Mouse (Mus musculus) spleen, postnatal 14 days (tissue): ENCODE results near the gene Stk25.
A peak's percentile ranks its signal among the peaks of the same experiment; 100 is the strongest.

Source experiments
- DNase-seq, 2 experiments: peaks; one replicate each; pipeline ENCODE4 v3.0.0; 2021 to 2022; ENCODE audit warnings: low spot score in 2 of 2

The Stk25 gene

DNA sequence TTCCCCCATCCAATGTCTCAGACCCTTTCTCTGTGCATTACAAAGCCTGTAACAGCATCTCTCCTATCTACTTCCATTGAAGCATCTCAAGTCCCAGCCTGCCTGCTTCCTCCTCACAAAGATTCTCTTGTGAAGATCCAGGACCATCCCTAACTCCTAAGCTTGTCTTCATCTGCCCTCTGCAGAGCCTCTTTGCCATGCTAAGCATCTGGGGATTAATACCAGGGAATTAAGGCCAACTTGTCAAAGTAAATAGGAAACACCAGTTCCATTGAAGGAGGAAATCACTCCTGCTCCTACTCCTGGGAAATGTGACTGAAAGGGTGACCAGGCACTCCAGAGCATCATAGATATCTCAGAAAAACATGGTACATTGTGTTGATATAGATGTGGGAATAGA is 11.5 kb upstream of the Stk25 start:
- DNase-seq: no peak

DNA sequence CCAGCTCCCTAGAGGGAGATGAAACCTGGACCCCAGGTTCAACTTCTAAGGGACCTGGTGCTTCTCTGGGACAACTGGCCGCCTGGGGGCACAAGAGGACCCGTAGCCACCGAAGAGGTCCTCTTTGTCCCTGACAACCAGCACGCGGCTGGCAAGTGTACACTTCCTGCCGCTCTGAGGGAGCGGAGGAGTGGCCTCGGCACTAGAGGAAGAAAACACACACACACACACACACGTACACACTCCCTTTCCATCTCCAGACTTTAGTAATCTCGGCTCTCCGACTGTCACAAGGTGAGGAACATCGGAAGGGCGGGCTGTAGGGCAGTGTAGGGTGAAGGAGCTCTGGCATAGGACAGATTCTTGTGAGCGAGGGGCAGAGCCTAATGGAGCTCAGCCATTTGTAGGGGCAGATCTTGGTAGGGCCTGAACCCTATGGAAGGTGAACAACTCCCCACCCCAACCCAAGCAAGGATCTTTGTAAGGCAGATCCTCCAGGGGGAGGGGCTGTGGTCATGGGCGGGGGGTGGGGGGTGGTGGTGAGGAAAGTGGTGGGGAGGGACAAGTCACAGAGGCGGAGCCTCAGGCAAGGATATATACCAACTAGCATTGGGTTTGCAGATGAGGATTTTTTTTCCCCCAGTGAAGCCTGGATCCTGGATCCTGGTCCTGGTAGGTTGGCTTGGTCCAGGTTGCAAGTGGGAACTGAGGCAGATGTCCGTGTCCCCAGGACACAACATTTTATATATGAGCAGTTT is 10.5 kb upstream of the Stk25 start:
- peak; percentile 34 to 49 for DNase-seq

DNA sequence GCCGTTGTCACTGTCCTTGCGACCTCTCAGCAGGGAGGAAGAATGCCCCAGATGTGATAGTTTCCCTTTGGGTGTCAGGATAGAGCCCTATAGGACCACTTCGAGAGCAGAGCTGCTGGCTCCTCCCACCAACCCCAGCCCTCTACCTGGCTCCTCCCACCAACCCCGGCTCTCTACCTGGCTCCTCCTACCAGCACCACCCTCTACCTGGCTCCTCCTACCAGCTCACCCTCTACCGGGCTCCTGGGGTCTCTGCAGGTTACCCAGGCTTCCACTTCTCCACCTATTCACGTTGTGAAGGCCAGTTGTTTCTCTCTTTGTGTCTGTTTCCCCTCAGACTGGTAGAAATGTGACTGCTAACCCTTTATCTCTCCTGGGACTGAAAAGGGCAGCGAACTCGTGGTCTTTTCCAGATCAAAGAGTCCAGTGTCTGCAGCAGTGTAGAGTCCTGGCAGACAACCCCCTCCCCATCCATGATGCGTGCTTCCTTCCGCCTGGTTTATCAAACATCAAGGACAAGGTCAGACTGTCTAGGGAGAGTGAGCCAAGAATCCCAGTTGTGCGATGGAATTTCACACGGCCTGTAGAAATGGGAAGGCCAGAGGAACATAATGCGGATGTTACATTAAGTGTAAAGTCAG is 9.4 kb upstream of the Stk25 start:
- DNase-seq: peak in 1 of 2 experiments; percentile 31

DNA sequence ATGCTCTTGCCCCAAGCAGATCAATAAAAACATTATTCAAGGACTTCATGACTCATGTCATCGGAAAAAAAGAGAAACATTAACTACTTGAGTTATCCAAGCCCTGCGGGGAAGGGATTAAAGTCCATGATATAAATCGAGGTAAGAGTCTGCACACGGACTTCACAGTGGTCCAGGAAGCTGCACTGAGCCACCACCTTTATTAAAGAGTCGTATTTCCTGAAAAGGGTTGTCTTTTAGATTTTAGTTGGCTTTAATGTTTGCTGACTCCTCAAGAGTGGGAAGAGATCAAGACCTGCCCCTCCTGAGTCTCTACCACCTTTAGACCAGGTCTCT is 1.5 kb downstream of the Stk25 start:
- DNase-seq: no peak

GRCm38 (mm10) chr1:93656325-93657024 is 2.0 kb downstream of the Stk25 start:
- DNase-seq: no peak

DNA sequence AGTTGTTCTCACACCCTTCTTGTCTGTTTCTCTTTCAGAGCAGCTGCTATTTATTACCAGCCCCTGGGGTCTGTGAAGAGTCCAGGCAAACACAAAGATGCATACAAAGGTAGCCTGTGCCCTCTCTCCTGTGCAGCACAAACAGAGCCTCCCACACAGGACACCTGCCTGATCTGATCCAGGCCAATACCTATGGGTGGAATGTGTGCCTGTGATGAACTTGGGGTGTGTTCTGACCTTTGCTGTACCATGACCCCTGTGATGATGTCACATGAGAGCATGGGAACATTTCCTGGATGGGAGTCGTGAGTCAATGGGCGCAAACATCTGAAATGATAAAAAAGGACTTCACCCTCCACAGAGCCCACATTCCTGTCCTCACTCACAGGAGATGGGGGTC is 3.7 kb downstream of the Stk25 start:
- DNase-seq: no peak

DNA sequence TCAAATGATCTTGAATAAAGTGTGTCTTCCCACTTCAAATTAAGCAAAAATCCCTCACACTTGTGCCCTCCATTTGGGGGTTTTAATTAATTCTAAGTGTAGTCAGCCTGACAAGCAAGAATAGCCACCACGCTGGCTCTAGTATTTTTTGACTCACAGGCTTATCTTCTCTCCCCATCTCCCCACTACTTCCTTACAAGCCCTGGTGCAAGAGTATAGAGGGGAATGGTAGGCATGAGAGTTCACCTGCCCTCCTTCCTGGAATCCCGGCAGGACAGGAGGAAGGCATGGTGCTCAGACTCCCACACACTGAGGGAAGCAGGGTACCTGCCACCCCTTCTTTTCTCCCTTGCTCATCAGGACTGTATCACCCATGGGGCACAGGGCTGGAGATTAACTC is 4.2 kb downstream of the Stk25 start:
- DNase-seq: no peak

GRCm38 (mm10) chr1:93649604-93650172 is 8.8 kb downstream of the Stk25 start:
- DNase-seq: no peak

DNA sequence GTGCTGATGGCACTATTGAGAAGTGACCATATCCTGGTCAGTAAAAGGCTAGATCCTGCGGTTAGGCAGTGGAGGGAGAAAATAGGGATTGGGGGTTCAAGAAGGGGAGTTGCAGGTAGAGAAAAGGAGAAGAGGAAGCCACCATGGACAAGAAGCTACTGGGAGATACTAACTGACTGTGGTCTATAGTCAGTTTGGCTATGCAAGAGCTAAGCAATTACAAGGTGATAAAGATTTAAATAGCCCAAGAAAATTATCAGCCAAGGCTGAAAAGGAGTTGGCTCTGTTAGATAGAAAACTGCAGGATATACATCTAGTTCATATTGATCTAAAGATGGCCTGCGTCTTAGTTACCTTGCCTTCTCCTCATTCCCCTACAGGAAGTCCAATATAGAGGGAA is 15.8 kb downstream of the Stk25 start:
- no peak for DNase-seq

DNA sequence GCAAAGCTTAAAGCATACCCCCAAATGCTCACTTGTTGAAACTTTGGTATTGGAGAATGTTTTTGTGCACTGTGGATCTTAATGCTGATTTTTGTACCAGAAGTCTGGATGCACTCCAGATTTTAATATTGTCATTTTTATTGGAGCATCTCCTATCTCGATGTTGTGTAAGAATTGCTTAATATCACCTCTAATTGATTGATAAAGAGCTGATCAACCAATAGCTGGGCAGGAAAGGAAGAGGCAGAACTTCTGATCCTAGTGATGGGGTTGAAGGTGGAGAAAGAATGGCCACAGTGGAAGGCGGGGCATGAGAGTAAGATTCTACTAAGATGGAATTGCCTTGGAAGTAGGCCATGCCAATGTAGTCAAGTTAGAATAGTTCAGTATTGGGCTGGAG is 16.5 kb downstream of the Stk25 start:
- no peak for DNase-seq

GRCm38 (mm10) chr1:93636211-93636897 is 22.1 kb downstream of the Stk25 start:
- no peak for DNase-seq

DNA sequence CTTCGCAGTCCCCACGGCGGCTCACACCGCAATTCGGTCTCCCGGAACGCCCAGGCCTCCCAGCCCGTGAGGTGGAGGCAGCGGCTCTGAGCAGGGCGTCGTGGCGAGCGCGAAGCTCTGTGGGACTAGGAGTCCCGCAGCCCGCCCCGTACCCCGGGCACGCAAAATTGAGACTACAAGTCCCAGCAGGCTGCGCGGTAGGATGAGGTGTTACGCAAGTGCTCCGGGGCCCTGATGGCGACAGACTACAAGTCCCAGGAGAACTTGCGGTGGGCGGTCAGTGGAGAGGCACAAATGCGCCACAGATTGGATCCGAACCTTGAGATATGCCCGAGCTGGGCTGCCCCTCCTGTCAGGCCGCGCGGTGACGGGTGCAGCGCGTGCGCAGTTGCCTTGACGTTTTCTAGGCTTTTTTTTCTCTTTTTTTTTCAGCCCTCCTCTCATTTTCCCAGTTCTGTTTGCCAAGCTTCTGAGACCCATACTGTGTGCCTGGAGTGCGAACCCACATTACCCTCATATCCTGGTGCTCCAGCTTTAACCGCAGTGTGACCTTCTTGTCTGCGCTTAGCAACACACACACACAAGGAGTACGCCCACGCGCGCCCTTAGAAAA is 22.8 kb downstream of the Stk25 start:
- DNase-seq: peak; percentile 90 to 97

DNA sequence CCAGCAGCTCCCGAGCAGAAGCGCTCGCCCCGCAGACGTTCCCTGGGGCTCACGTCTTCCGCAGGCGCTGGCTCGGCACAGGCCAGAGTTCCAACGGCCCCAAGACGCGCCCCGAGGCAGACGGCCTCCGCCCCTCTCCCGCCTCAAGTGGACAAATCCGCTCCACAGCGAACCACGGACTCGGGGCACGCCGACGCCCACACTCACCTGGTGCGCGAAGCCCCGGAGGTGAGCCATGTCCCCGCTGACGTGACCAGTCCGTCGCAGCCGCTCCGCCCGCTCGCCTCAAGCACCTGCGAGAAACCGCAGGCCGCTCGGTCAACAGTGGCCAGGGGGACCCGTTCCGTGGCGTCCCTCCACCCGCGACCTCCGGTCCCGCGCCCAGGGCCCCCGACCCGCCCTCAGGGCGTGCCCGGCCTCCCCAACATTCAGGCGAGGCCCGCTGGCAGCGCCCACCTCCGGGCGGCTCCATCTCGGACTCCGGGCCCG is 23.3 kb downstream of the Stk25 start:
- peak; percentile 37 to 43 for DNase-seq

DNA sequence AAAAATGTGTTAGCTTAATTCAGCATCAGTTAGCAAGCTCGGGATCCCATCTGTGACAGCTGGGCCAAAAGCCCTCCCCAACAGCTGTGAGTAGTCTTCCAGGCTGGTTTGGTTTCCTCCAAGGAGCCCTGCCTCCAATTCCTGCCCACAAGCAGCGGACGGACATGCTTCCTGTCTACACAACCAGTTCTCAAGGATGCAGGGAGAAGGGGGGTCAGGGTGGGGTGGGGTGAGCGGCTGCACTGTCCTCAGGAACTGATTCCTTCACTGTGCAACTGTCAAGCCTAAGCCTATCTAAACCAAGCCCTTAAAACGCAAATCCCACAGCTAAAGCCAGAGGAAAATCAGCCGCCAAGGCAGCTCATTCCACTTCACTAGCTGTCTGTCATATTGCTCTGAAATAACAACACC is 24.0 kb downstream of the Stk25 start:
- DNase-seq: no peak

DNA sequence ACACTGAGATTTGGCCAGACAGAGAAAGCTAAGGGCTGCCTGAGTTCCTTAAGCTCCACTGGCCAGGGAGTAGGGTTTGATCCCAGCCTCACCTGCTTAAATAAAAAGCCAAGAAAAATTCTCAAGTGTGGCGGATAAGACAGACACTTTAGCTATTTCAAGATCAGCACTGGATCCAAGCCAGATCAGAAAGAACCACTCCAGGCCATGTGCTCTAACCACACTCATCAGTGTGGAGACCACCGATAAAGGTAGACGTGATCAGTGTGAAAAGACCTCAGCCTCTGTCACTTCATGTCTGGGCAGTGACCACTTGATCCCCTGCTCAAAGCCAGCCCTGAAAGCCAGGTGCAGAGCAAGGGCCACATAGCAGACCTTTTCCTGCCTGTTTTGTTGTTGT is 25.7 kb downstream of the Stk25 start:
- DNase-seq: no peak

- DNase-seq: no peak
Observed at GRCm38 (mm10) chr1:93630796-93631195, 27.7 kb downstream of the Stk25 start.

- DNase-seq: no peak
Observed at GRCm38 (mm10) chr1:93624502-93624901, 34.0 kb downstream of the Stk25 start.

DNA sequence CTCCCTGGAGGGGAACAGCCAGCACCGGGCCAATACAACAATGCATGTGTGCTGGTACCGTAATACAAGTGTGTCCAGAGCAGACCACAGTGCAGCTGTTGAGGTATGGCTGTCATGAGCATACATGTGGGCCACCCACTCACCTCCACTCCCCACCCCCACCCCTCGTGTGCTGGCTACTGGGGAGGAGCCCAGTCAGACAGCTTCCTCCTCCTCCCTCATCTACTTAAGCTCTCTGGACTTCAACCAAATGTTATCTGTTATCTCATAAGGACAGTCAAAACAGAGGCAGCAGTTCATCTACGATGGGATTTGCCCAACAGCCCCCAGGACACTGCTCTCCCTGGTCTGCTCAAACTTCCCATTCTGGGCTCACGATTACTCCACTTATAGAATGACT is 39.5 kb downstream of the Stk25 start:
- DNase-seq: no peak

GRCm38 (mm10) chr1:93618059-93618748 is 40.3 kb downstream of the Stk25 start:
- DNase-seq: no peak

- DNase-seq: no peak
Observed at GRCm38 (mm10) chr1:93609762-93610161, 48.7 kb downstream of the Stk25 start.

DNA sequence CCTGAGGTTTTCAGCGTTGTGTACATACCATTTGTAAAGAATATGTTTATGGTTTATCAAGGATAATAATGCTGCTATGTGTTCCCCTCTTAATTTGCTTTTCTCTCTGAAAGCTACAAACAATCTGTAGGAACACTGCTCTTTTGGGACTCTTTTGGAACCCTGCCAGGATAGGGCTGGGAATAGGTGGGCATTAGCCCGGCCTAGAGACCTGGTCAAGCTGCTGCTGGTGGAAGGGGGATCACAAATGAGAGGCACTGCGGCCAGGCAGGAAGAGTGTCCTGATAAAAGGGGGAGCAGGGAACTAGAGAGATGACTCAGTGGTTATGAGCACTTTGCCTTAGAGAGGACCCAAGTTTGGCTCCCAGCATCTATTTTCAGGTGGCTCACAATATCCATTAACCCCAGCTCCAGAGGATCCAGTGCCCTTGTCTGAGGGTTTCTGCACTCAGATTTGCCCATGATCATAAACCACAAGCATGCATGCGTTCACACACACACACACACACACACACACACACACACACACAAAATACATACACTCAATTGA is 49.7 kb downstream of the Stk25 start:
- DNase-seq: no peak
